Mouse (Mus musculus) adrenal gland, postnatal 14 days (tissue): ENCODE data around the gene Serpinb1a. TPM values are rescaled to one million over a fixed set of nuclear protein-coding genes. Genes with fewer than 3 reads are reported as not detected.
A peak's percentile ranks its signal among the peaks of the same experiment; 100 is the strongest.

Experiments
- DNase-seq: peaks from one replicate; pipeline ENCODE4 v3.0.0; 2021; ENCODE audit warnings: mixed read lengths
- total RNA-seq: library from RNA; stranded (reverse); gene quantifications from 2 replicates; pipeline ENCODE4 v1.2.3, GENCODE M21; 2021

Gene Serpinb1a
- total RNA-seq, 1 experiment from 2014 or later = 67.1 TPM

- DNase-seq = no peak
These were observed 51.9 kb downstream of the Serpinb1a start for GRCm38 (mm10) chr13:32799131-32799530.

GRCm38 (mm10) chr13:32797085-32797484 lies 53.9 kb downstream of the Serpinb1a start:
- DNase-seq = no peak

- no peak for DNase-seq
These were observed 55.8 kb downstream of the Serpinb1a start for GRCm38 (mm10) chr13:32795166-32795565.

- peak; percentile 28 for DNase-seq
These were observed 56.4 kb downstream of the Serpinb1a start for GRCm38 (mm10) chr13:32794619-32795018.

Other genes starting within 250 kb of the Serpinb1a start
- gene Mylk4, start 67.2 kb downstream of the Serpinb1a start, total RNA-seq = 0.07 and 2.4 TPM in 2 replicates
- 35.2 and 45.9 TPM in 2 replicates for gene Wrnip1, start 49.1 kb downstream of the Serpinb1a start, total RNA-seq
- gene D930007J09Rik, start 48.3 kb downstream of the Serpinb1a start, total RNA-seq = not detected in 2 replicates
- not detected in 2 replicates for gene Serpinb1c, start 47.0 kb upstream of the Serpinb1a start, total RNA-seq
- 26.4 and 27.6 TPM in 2 replicates for gene Serpinb6b, start 114.0 kb upstream of the Serpinb1a start, total RNA-seq
- 14.4 and 16.1 TPM in 2 replicates for gene Serpinb9, start 152.1 kb upstream of the Serpinb1a start, total RNA-seq
- 0.22 TPM in 1 of 2 replicates, not detected in the other for gene Serpinb9b, start 176.2 kb upstream of the Serpinb1a start, total RNA-seq
- gene Serpinb1b, start 227.4 kb upstream of the Serpinb1a start, total RNA-seq = 0.23 and 0.41 TPM in 2 replicates